Mouse (Mus musculus) stomach, postnatal 0 days (tissue): ENCODE measurements around the gene Zfp644.

Source experiments
- CTCF ChIP-seq: IDR thresholded peaks from 2 replicates; pipeline ENCODE4 v1.5.1; 2016; ENCODE audit warnings: antibody characterized with exemption, low read depth, mild to moderate bottlenecking, moderate library complexity
- EP300 ChIP-seq: optimal IDR thresholded peaks from 2 replicates; pipeline ENCODE3; 2016; ENCODE audit warnings: antibody characterized with exemption

GRCm38 (mm10) chr5:106623337-106623736, 73.8 kb downstream of the Zfp644 start:
- TF ChIP-seq CTCF = no peak
- TF ChIP-seq EP300 = no peak
